Mouse (Mus musculus): Measurements from ENCODE around the gene Egfem1. TPM values are rescaled to one million over a fixed set of nuclear protein-coding genes. Genes with fewer than 3 reads are reported as not detected.

Egfem1 gene
- polyA plus RNA-seq, 1 experiment from 2014 or later: 2.4 TPM

DNA sequence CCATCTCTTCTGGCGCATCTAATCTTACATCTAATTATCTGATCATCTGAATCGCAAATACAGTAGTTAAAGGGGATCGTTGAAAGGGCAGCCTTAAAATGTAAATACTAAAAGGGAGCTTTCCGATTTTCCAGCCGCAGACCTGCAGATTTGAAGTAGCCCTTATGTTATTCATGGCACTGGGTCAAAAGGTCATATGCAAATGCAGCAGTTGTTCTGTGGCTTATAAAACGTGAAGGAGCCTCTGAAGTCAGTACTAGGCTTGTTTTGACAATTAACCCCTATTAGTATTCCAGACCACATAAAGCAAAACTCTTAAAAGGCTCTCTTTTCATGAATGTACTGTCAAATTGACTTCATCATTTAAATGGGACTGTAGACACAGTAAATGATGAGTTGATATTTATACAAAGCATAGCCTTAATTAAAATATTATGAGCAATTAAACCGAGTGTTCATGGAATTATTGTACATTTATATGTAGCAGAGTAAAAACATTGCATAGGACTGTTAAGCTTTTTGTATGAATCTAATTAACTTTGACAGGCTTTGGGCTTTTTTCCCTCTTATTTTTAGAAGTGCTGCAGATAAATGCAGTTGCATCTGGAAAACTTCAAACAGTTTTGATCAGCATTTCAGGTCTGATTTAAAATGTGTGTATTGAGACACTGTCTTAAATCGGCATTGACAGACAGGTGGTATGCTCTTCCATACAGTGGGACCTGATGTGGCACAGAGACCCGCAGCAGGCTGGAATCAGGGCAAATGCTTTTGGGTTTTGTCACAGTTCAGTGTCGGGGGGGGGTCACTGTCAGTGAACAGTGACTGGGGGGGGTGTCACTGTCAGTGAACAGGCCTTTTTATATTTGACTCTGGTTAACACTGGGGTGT is 54.5 kb downstream of the Egfem1 start:
- 17% methylated on average over 10 of the region's 10 CpGs for WGBS
- peak; percentile 9 for DNase-seq (ENCODE audit: low spot score)
- Histone ChIP-seq H3K27ac (no peak overlapping the region), H3K4me3 (peak overlapping the region; percentile 23), H3K9me3 (no peaks in the 10 kb centered on the region), H3K27me3 (ENCODE audit: insufficient read depth, poor library complexity, severe bottlenecking) (peaks cover 5% of the 10 kb centered on the region; the same call in 1 of the 2 replicates), H3K4me1 (replicated peaks) (peaks cover 37% of the 10 kb centered on the region), H3K36me3 (no peaks in the 10 kb centered on the region)

DNA sequence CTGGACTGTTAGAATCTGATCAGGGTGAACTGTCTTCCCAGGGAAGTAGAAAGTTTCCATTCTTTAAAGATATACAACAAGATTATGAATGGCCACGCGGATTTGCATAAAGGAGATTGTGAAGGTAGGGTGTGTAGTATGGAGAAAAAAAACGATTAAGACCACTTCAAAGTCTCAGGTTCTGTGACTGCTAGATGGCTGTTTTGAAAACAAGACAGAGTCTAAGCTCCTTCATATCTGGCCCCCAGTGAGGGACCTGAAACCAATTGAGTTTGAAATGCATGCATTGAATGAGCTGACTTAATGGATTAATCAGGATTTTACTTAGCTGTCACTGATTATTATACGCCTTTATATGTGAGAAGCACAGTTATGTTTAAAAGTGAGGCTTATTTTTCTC is 86.6 kb downstream of the Egfem1 start:
- H3K4me3 ChIP-seq: no peak overlapping the region
- no peaks in the 10 kb centered on the region for H3K27me3 ChIP-seq (ENCODE audit: insufficient read depth, poor library complexity, severe bottlenecking)
- peaks cover 19% of the 10 kb centered on the region for H3K4me1 ChIP-seq (replicated peaks)
- H3K9me3 ChIP-seq: no peaks in the 10 kb centered on the region
- WGBS: 84% methylated on average over 4 of the region's 4 CpGs
- H3K27ac ChIP-seq: no peak overlapping the region
- no peaks in the 10 kb centered on the region for H3K36me3 ChIP-seq
- no peak for DNase-seq (ENCODE audit: low spot score)

DNA sequence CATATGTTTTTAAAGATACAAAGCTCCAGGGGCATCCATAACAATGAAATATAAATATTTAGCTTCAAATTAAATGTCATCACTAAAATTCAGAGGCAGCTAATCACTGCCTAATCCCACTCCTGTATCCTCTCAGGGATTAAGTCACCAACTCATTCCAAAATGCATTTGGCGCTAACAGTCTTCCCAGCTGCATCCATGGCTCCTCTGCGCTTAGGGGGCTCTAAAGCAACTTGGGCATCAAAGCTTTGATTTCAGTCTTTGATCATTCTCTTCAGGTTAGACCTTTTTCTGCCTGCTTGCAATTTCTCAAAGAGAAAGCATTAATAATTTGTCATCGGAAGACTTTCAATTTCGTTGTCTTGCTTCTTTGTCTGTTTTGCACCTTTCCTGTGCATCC is 87.2 kb downstream of the Egfem1 start:
- Histone ChIP-seq H3K27ac (no peak overlapping the region), H3K36me3 (no peaks in the 10 kb centered on the region), H3K4me1 (replicated peaks) (peaks cover 19% of the 10 kb centered on the region), H3K27me3 (ENCODE audit: insufficient read depth, poor library complexity, severe bottlenecking) (no peaks in the 10 kb centered on the region), H3K4me3 (no peak overlapping the region), H3K9me3 (no peaks in the 10 kb centered on the region)
- 73% methylated on average over 4 of the region's 4 CpGs for WGBS
- no peak for DNase-seq (ENCODE audit: low spot score)

DNA sequence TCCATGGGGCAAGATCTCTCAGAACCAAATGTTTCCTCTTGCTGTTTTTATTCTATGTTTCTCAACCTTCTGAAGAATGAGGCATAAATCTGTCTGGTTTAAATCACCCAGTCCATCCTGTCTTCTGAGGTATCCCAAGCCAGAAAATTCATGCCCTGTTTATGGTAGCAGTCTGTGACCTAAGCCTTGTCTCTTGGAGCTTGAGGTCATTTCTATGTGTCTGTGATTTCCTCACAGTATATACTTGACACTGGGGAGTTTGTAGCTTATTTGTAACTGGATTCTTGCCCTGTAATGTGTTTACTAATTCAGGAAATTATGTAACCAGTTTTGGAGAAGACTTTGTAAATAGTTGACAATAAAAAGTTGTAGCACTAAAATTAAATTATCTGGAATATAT is 95.2 kb downstream of the Egfem1 start:
- no peak for DNase-seq (ENCODE audit: low spot score)
- no peaks in the 10 kb centered on the region for H3K9me3 ChIP-seq
- H3K27me3 ChIP-seq (ENCODE audit: insufficient read depth, poor library complexity, severe bottlenecking): no peaks in the 10 kb centered on the region
- H3K4me1 ChIP-seq (replicated peaks): peaks cover 6% of the 10 kb centered on the region; the same call in 1 of the 2 replicates
- H3K4me3 ChIP-seq: no peak overlapping the region
- no peak overlapping the region for H3K27ac ChIP-seq
- no peaks in the 10 kb centered on the region for H3K36me3 ChIP-seq

DNA sequence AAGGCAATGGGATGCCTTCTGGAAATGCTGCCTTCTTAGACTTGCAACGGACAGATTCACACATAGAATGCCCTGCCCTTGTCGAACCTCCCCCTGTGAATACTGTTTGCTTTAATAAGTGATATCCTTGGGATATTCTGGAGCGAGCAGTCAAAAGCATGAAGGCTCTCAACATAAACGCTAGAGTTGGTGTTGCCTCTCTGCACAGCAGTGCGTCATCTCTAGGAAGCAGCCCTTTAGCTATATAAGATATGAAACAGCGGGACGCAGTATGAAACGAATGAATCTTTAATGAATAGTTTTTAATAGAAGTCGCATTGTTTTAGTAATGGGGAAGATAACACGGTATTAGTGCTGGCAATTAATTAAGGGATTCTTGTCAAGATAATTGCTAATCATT is 101.2 kb downstream of the Egfem1 start:
- no peaks in the 10 kb centered on the region for H3K27me3 ChIP-seq (ENCODE audit: insufficient read depth, poor library complexity, severe bottlenecking)
- no peaks in the 10 kb centered on the region for H3K36me3 ChIP-seq
- H3K4me3 ChIP-seq: no peak overlapping the region
- H3K9me3 ChIP-seq: no peaks in the 10 kb centered on the region
- H3K4me1 ChIP-seq (replicated peaks): peaks cover 16% of the 10 kb centered on the region; the same call in 1 of the 2 replicates
- DNase-seq (ENCODE audit: low spot score): no peak
- WGBS: 84% methylated on average over 10 of the region's 10 CpGs
- 0 out of 2 replicates have a peak overlapping the region, but pooled peaks have one; percentile 56 for H3K27ac ChIP-seq

DNA sequence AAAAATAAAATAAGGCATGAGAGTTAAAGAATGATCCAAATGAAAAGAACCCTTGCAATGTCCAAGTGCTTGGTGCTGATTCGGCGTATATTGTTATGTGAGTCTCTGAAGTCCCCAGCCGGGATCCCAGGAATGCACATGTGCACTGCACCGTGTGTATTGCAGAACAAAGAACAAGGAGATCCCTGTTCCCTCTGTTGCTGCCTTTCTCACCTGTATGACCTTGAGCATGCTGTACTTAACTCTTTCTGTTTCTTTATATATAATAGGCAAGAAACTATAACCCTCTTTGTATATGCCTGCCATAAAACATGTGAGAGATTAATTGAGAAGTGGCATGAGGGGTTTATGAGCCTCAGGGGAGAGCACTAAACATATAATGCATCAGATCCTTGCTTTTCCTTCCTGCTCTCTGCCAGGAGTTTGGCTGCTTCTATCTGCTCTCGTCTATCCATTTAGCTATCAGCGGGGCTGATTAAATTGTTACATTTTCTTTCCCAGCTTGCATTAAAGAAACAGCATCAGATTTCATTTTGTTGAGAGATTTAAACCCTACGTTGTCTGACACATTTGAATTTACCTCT is 101.9 kb downstream of the Egfem1 start:
- Histone ChIP-seq H3K4me3 (no peak overlapping the region), H3K36me3 (no peaks in the 10 kb centered on the region), H3K4me1 (replicated peaks) (peaks cover 16% of the 10 kb centered on the region; the same call in 1 of the 2 replicates), H3K9me3 (no peaks in the 10 kb centered on the region), H3K27ac (peak overlapping the region; percentile 16; the same call in 1 of the 2 replicates), H3K27me3 (ENCODE audit: insufficient read depth, poor library complexity, severe bottlenecking) (no peaks in the 10 kb centered on the region)
- 59% methylated on average over 7 of the region's 7 CpGs for WGBS
- peak; percentile 12 for DNase-seq (ENCODE audit: low spot score)

DNA sequence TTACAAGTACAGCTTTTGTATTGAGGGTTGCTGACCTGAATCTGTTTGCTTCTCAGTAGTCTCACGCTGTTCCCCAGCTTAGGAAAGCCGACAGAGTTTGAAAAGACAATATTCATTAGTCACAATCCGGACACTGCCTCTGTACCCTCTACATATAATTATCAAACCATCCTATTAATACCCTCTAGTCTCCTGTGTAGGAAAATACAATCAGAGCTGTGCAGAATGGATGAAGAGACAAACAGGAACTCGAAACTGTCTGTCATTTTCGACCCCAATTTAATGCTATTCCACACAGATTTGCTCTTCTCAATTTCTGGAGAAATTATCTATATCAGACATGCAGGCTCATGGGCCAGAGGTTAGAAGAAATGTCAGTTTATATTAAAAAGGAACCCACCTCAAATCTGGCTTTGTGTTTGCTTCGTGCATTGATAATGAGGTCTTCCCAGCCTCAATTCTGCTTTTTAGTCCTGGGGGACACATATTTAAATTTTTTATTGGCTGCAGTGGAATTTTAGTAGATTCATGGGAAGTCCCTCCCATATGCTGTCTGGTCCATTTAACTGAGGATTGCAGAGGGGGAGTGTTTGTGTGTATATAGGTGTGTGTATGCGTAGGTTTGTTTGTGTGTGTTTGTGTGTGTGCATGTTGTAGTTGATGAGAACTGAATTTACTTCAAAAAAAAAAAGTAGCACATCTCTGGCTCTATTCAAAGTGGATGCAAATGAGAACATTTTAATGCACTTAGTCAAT is 102.8 kb downstream of the Egfem1 start:
- no peak overlapping the region for H3K27ac ChIP-seq
- H3K9me3 ChIP-seq: no peaks in the 10 kb centered on the region
- H3K4me1 ChIP-seq (replicated peaks): peaks cover 16% of the 10 kb centered on the region; the same call in 1 of the 2 replicates
- no peaks in the 10 kb centered on the region for H3K27me3 ChIP-seq (ENCODE audit: insufficient read depth, poor library complexity, severe bottlenecking)
- no peak for DNase-seq (ENCODE audit: low spot score)
- 70% methylated on average over 7 of the region's 7 CpGs for WGBS
- no peaks in the 10 kb centered on the region for H3K36me3 ChIP-seq
- H3K4me3 ChIP-seq: no peak overlapping the region

DNA sequence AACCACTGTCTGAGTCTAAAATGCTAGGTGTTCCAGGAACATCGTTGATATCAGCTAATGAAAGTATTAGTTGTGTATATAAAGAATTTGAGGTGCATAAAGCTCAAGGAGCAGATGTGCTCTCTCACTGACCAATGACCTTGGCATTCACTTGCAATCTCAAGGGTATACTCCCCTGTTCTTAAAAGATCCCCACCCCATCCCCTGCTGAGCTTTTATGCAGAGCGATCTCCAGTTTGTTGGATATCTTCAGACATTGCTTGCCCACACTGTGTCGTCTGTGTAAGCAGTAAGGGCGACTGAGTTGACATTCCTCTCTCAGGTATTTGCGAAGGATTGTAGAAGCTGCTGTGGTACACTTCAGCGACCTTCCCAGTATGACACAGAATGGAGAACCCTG is 108.4 kb downstream of the Egfem1 start:
- H3K4me3 ChIP-seq: no peak overlapping the region
- DNase-seq (ENCODE audit: low spot score): no peak
- no peaks in the 10 kb centered on the region for H3K9me3 ChIP-seq
- no peaks in the 10 kb centered on the region for H3K4me1 ChIP-seq (replicated peaks)
- H3K36me3 ChIP-seq: no peaks in the 10 kb centered on the region
- WGBS: 72% methylated on average over 6 of the region's 6 CpGs
- H3K27ac ChIP-seq: no peak overlapping the region
- no peaks in the 10 kb centered on the region for H3K27me3 ChIP-seq (ENCODE audit: insufficient read depth, poor library complexity, severe bottlenecking)

DNA sequence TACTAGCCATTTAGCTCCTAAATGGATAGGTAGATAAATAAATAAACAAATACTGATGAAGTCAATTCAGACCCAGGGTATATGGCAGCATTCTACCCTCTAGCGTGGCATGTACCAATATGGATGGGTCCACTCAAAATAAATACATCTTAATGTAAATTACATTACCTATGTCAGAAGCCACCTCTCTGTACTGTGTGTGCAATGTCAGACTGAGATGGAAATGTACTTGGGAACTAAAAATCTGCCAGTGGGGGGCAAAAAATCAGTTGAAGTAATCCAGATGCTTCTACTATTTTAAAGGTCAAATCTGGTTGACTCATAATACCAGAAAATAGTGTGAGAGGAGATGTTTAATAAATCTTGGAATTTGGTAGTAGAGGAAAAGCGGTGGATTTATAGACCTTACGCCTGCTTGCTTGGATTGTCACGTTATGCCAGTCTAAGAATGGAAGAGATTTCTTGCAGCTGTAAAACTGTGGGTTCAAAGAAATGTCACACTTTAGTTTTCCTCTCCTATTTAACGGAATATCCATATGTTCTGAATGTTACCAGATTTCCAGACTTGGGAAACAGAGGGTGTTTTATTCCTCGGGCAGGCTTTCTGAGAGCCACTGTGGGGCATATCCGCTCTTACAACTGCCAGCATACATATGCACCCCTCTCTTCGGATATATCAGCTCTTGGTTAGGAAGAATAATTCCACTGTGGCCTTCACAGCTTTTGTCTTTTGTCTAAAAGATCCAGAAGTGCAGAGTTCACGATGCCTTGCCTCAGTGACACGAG is 116.1 kb downstream of the Egfem1 start:
- Histone ChIP-seq H3K36me3 (no peaks in the 10 kb centered on the region), H3K4me1 (replicated peaks) (0 out of 2 replicates have a peak, but pooled peaks cover 10% of the 10 kb centered on the region), H3K9me3 (no peaks in the 10 kb centered on the region), H3K4me3 (no peak overlapping the region), H3K27ac (no peak overlapping the region), H3K27me3 (ENCODE audit: insufficient read depth, poor library complexity, severe bottlenecking) (no peaks in the 10 kb centered on the region)
- no peak for DNase-seq (ENCODE audit: low spot score)
- 72% methylated on average over 10 of the region's 10 CpGs for WGBS

DNA sequence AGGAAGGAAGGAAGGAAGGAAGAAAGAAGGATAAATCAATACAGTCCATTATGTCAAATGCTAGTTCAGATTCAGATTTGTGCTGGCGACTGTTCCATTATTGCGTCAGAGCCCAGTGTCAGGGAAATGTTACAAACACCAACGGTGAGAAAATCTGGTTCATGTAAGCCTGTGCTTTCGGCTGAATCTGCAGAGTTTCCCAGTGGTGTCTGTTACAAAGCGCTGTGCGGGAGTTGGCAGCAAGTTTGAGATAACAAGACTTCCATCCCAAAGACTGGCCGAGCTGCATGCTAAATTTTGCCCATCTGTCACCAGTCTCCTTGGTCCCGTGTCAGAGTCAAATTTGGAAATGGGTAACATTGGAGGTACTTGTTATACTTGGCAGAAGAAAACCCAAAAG is 118.8 kb downstream of the Egfem1 start:
- Histone ChIP-seq H3K27me3 (ENCODE audit: insufficient read depth, poor library complexity, severe bottlenecking) (no peaks in the 10 kb centered on the region), H3K36me3 (no peaks in the 10 kb centered on the region), H3K9me3 (no peaks in the 10 kb centered on the region), H3K4me3 (no peak overlapping the region), H3K27ac (no peak overlapping the region), H3K4me1 (replicated peaks) (0 out of 2 replicates have a peak, but pooled peaks cover 10% of the 10 kb centered on the region)
- 89% methylated on average over 8 of the region's 8 CpGs for WGBS
- no peak for DNase-seq (ENCODE audit: low spot score)

DNA sequence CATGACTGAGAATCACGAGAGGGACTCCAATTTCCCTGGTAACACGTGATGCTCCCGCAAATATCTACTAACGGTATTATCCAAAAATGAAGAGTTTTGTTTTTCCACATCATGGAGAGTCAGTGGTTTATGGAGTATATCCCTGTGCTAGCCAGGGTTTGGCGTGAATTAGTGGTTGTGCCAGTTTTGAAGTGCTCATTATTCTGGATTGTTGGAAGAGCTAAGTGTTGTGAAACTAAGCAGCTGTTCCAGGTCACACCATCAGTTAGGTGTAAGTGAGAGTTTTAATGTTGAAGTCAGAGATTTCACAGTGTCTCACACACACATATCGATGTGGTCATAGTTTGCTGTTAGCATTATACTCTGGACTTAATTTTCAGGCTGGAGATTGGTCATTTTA is 120.7 kb downstream of the Egfem1 start:
- no peak for DNase-seq (ENCODE audit: low spot score)
- H3K9me3 ChIP-seq: no peaks in the 10 kb centered on the region
- H3K36me3 ChIP-seq: no peaks in the 10 kb centered on the region
- WGBS: 92% methylated on average over 6 of the region's 6 CpGs
- H3K4me3 ChIP-seq: no peak overlapping the region
- no peaks in the 10 kb centered on the region for H3K27me3 ChIP-seq (ENCODE audit: insufficient read depth, poor library complexity, severe bottlenecking)
- 0 out of 2 replicates have a peak, but pooled peaks cover 10% of the 10 kb centered on the region for H3K4me1 ChIP-seq (replicated peaks)
- no peak overlapping the region for H3K27ac ChIP-seq

DNA sequence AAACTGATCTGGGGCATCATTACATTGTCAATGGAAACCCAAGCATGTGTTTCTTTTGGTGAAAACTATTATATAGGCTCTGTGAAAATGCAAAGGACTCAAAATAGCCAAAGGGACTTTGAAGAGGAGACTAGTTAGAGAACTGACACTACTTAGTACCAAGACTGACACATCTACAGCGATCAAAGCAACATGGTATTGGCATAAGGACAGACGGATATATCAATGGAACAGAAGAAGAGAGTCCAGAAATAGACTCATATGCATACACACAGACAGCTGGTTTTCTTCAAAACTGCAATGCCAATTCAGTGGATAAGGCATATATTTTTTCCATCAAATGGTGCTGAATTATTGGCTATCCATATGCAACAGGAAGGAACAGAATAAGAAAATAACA is 140.6 kb downstream of the Egfem1 start:
- no peak for DNase-seq (ENCODE audit: low spot score)

More for the DNA sequence above, 140.6 kb downstream of the Egfem1 start:
- H3K36me3 ChIP-seq: no peaks in the 10 kb centered on the region
- no peak overlapping the region for H3K4me3 ChIP-seq
- WGBS: 88% methylated on average over 2 of the region's 2 CpGs
- H3K9me3 ChIP-seq: no peaks in the 10 kb centered on the region
- no peaks in the 10 kb centered on the region for H3K4me1 ChIP-seq (replicated peaks)
- H3K27me3 ChIP-seq (ENCODE audit: insufficient read depth, poor library complexity, severe bottlenecking): no peaks in the 10 kb centered on the region
- no peak overlapping the region for H3K27ac ChIP-seq

Data from hindbrain, embryonic 10.5 days (tissue).